Mouse (Mus musculus): Measurements from ENCODE around the gene Ctnna2. TPM values are rescaled to one million over a fixed set of nuclear protein-coding genes. Genes with fewer than 3 reads are reported as not detected.

The Ctnna2 gene
- polyA plus RNA-seq, 1 experiment, result 0.11 TPM

DNA sequence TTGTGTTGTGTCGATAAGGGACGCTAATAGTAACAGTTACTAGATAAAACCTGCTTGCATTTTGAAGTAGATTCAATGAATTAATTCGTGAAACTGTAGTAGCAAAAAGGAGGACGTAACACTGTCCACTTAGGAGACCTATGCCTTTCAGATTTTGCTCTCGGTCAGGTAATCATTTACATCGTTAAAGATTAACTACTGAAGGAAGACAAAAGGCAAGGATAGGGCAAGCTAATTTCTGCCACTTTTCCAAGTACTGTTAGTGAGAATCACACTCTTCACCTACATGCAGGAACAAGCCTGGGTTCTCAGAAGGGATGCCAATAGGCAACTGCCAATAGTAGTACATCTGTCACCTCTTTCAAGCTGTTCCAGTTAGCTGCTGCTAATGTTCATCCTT is 578.7 kb downstream of the Ctnna2 start:
- no peak overlapping the region for H3K27ac ChIP-seq (ENCODE audit: insufficient read depth, low read depth, low read length)
- H3K4me1 ChIP-seq (ENCODE audit: control insufficient read depth, insufficient read depth, insufficient read length, low read length), result no peaks in the 10 kb centered on the region
- H3K4me3 ChIP-seq (ENCODE audit: low read depth, low read length), result no peak overlapping the region
- no peaks in the 10 kb centered on the region for H3K36me3 ChIP-seq (ENCODE audit: control insufficient read depth, insufficient read depth, low read length)
- no peak for TF ChIP-seq CTCF (IDR thresholded peaks at IDR 0.05; ENCODE audit: extremely low read depth, insufficient read length, insufficient replicate concordance, low read depth, low read length)
- TF ChIP-seq POLR2A (IDR thresholded peaks at IDR 0.05; ENCODE audit: low read depth, low read length), result no peak
- H3K27me3 ChIP-seq (ENCODE audit: control insufficient read depth, insufficient read depth, low read length), result no peaks in the 10 kb centered on the region
- 61% methylated on average over 6 of the region's 6 CpGs for WGBS

DNA sequence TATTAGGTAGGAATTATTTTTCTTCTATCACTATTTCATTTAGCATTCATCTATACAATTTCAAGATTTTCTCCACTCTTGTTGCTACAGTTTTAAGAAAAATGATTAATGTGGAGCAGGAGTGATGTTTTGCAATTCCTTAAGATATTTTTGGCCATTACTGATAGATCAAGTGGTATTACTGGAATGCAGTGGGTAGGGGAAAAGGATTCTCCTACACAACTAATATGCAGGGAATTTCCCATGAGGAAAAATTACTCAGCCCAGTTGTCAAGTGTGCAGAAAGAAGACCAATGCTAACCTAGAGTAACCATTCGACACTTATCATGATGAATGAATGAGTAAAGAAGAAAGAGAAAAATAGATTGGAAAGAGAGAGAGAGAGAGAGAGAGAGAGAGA is 587.8 kb downstream of the Ctnna2 start:
- TF ChIP-seq CTCF (IDR thresholded peaks at IDR 0.05; ENCODE audit: extremely low read depth, insufficient read length, insufficient replicate concordance, low read depth, low read length) (no peak), POLR2A (IDR thresholded peaks at IDR 0.05; ENCODE audit: low read depth, low read length) (no peak)
- Histone ChIP-seq H3K36me3 (ENCODE audit: control insufficient read depth, insufficient read depth, low read length) (no peaks in the 10 kb centered on the region), H3K27me3 (ENCODE audit: control insufficient read depth, insufficient read depth, low read length) (no peaks in the 10 kb centered on the region), H3K27ac (ENCODE audit: insufficient read depth, low read depth, low read length) (no peak overlapping the region), H3K4me3 (ENCODE audit: low read depth, low read length) (no peak overlapping the region), H3K4me1 (ENCODE audit: control insufficient read depth, insufficient read depth, insufficient read length, low read length) (no peaks in the 10 kb centered on the region)
- WGBS, result 81% methylated on average over 1 of the region's 1 CpGs

DNA sequence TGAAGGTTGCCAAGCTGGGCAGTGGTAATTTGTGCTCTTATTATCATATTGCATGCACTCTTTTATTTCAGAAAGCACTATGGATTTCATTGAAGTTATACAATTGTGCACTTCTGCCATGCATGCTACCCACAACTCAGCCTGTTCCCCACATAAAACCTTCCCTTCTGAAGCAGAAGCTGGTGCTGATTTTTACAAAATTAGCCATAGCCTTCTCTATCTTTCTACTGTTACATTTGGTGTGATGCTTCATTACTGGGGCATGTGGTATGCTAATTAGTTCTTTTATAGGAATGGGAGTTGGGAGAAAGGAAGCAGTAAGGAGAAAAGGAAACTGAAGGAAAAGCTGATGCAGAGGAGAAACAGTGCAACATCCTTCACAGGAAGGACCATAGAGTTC is 598.2 kb downstream of the Ctnna2 start:
- no peak overlapping the region for H3K4me3 ChIP-seq (ENCODE audit: low read depth, low read length)
- H3K27ac ChIP-seq (ENCODE audit: insufficient read depth, low read depth, low read length), result no peak overlapping the region
- no peaks in the 10 kb centered on the region for H3K36me3 ChIP-seq (ENCODE audit: control insufficient read depth, insufficient read depth, low read length)
- no peaks in the 10 kb centered on the region for H3K27me3 ChIP-seq (ENCODE audit: control insufficient read depth, insufficient read depth, low read length)
- TF ChIP-seq CTCF (IDR thresholded peaks at IDR 0.05; ENCODE audit: extremely low read depth, insufficient read length, insufficient replicate concordance, low read depth, low read length) (no peak), POLR2A (IDR thresholded peaks at IDR 0.05; ENCODE audit: low read depth, low read length) (no peak)
- H3K4me1 ChIP-seq (ENCODE audit: control insufficient read depth, insufficient read depth, insufficient read length, low read length), result no peaks in the 10 kb centered on the region

- WGBS, result 55% methylated on average over 5 of the region's 5 CpGs
- Histone ChIP-seq H3K27me3 (ENCODE audit: control insufficient read depth, insufficient read depth, low read length) (no peaks in the 10 kb centered on the region), H3K36me3 (ENCODE audit: control insufficient read depth, insufficient read depth, low read length) (no peaks in the 10 kb centered on the region), H3K4me3 (ENCODE audit: low read depth, low read length) (no peak overlapping the region), H3K27ac (ENCODE audit: insufficient read depth, low read depth, low read length) (no peak overlapping the region), H3K4me1 (ENCODE audit: control insufficient read depth, insufficient read depth, insufficient read length, low read length) (no peaks in the 10 kb centered on the region)
- no peak for TF ChIP-seq POLR2A (IDR thresholded peaks at IDR 0.05; ENCODE audit: low read depth, low read length)
- TF ChIP-seq CTCF (IDR thresholded peaks at IDR 0.05; ENCODE audit: extremely low read depth, insufficient read length, insufficient replicate concordance, low read depth, low read length), result no peak
These were observed 606.4 kb downstream of the Ctnna2 start for GRCm38 (mm10) chr6:77373132-77373531.

DNA sequence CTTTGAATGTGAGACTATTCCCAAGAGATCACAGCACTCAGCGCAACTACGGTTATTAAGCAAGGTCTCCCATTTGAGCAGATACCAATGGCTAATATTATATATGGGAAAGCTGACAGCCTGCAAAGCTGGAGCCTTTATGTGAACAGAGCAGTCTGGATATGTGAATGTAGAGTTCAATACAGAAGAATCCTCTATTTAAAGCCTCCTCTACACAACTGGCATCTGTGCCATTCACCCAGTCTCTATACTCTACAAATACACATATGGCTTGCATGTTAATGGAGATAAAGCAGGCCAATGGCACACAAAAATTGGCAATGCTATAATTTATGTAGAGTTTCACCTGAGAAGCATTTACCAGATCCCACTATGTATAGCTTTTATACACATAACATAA is 608.4 kb downstream of the Ctnna2 start:
- TF ChIP-seq CTCF (IDR thresholded peaks at IDR 0.05; ENCODE audit: extremely low read depth, insufficient read length, insufficient replicate concordance, low read depth, low read length) (no peak), POLR2A (IDR thresholded peaks at IDR 0.05; ENCODE audit: low read depth, low read length) (no peak)
- Histone ChIP-seq H3K4me1 (ENCODE audit: control insufficient read depth, insufficient read depth, insufficient read length, low read length) (no peaks in the 10 kb centered on the region), H3K27me3 (ENCODE audit: control insufficient read depth, insufficient read depth, low read length) (no peaks in the 10 kb centered on the region), H3K27ac (ENCODE audit: insufficient read depth, low read depth, low read length) (no peak overlapping the region), H3K36me3 (ENCODE audit: control insufficient read depth, insufficient read depth, low read length) (no peaks in the 10 kb centered on the region), H3K4me3 (ENCODE audit: low read depth, low read length) (no peak overlapping the region)
- 94% methylated on average over 2 of the region's 2 CpGs for WGBS

DNA sequence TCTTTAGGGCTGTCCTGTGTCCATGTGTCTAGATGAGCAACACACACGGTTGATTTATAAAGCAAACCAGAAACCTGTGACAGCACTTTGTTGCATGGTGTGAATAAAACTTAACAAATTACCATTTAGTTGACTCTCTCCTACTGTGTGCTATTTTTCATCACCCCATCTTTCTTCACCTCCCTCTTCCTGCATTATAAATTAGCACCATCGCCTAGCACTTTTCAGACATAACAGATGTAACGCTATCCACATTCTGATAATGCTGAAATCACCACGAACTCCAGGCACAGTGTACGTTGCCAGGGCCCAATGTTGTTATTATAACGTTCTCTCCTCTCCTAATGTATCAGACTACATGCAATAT is 621.0 kb downstream of the Ctnna2 start:
- Histone ChIP-seq H3K4me1 (ENCODE audit: control insufficient read depth, insufficient read depth, insufficient read length, low read length) (no peaks in the 10 kb centered on the region), H3K27ac (ENCODE audit: insufficient read depth, low read depth, low read length) (no peak overlapping the region), H3K27me3 (ENCODE audit: control insufficient read depth, insufficient read depth, low read length) (no peaks in the 10 kb centered on the region), H3K36me3 (ENCODE audit: control insufficient read depth, insufficient read depth, low read length) (no peaks in the 10 kb centered on the region), H3K4me3 (ENCODE audit: low read depth, low read length) (no peak overlapping the region)
- no peak for TF ChIP-seq POLR2A (IDR thresholded peaks at IDR 0.05; ENCODE audit: low read depth, low read length)
- no peak for TF ChIP-seq CTCF (IDR thresholded peaks at IDR 0.05; ENCODE audit: extremely low read depth, insufficient read length, insufficient replicate concordance, low read depth, low read length)
- 78% methylated on average over 6 of the region's 6 CpGs for WGBS

DNA sequence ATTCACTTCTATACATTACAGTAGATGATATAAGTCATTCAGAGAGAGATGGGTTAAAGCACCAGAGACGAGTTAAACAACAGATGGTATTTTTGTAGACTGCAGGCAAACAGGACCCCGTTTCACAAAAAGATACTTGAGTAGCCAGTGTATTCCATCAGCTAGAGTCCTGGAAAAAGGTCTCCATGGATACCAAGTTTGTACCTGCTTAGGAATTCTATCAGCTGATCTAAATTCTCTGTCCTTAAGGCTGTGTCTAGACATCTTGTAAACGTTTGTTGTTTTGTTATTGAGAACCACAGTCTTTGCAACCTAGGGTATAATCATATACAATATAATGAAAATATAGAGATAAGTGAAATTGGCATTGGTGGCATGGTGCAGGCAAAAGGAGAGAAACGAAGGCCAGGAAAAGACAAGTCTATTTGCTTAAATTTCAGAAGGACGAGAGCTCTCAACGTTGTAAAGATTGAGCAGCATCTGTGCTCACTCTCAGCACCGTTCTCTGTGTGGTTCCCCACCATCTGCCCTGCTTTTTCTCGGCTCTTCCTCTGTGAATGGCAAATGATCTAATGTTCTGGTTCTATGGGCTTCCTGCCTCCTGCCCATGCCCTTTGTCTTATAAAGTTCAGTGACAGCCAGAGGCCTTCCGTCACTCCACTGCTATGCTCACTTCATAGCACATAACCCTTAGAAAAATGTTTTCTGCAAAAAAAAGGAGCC is 621.6 kb downstream of the Ctnna2 start:
- Histone ChIP-seq H3K4me1 (ENCODE audit: control insufficient read depth, insufficient read depth, insufficient read length, low read length) (no peaks in the 10 kb centered on the region), H3K4me3 (ENCODE audit: low read depth, low read length) (no peak overlapping the region), H3K27ac (ENCODE audit: insufficient read depth, low read depth, low read length) (no peak overlapping the region), H3K36me3 (ENCODE audit: control insufficient read depth, insufficient read depth, low read length) (no peaks in the 10 kb centered on the region), H3K27me3 (ENCODE audit: control insufficient read depth, insufficient read depth, low read length) (no peaks in the 10 kb centered on the region)
- WGBS, result 63% methylated on average over 9 of the region's 9 CpGs
- TF ChIP-seq CTCF (IDR thresholded peaks at IDR 0.05; ENCODE audit: extremely low read depth, insufficient read length, insufficient replicate concordance, low read depth, low read length) (no peak), POLR2A (IDR thresholded peaks at IDR 0.05; ENCODE audit: low read depth, low read length) (no peak)

All from small intestine, adult 2 months (tissue).